Mouse (Mus musculus): ENCODE data around the gene Hipk2.

The Hipk2 gene

GRCm38 (mm10) chr6:38833721-38834120 is 42.2 kb downstream of the Hipk2 start:
- DNase-seq (ENCODE audit: low spot score in 2 of 2) = no peak

- DNase-seq (ENCODE audit: low spot score in 2 of 2) = no peak
Measured at GRCm38 (mm10) chr6:38829452-38829851, 46.5 kb downstream of the Hipk2 start.

GRCm38 (mm10) chr6:38828211-38828610 is 47.8 kb downstream of the Hipk2 start:
- DNase-seq (ENCODE audit: low spot score in 2 of 2) = no peak

- DNase-seq (ENCODE audit: low spot score in 2 of 2) = no peak
Measured at GRCm38 (mm10) chr6:38827435-38827834, 48.5 kb downstream of the Hipk2 start.

- no peak for DNase-seq (ENCODE audit: low spot score in 2 of 2)
Measured at GRCm38 (mm10) chr6:38826857-38827256, 49.1 kb downstream of the Hipk2 start.

- no peak for DNase-seq (ENCODE audit: low spot score in 2 of 2)
Measured at GRCm38 (mm10) chr6:38825886-38826285, 50.1 kb downstream of the Hipk2 start.

GRCm38 (mm10) chr6:38823827-38824226 is 52.1 kb downstream of the Hipk2 start:
- DNase-seq (ENCODE audit: low spot score in 2 of 2) = no peak

- DNase-seq (ENCODE audit: low spot score in 2 of 2) = no peak
Measured at GRCm38 (mm10) chr6:38823164-38823563, 52.8 kb downstream of the Hipk2 start.

GRCm38 (mm10) chr6:38821686-38822085 is 54.3 kb downstream of the Hipk2 start:
- no peak for DNase-seq (ENCODE audit: low spot score in 2 of 2)

- no peak for DNase-seq (ENCODE audit: low spot score in 2 of 2)
Measured at GRCm38 (mm10) chr6:38820862-38821261, 55.1 kb downstream of the Hipk2 start.

- DNase-seq (ENCODE audit: low spot score in 2 of 2) = no peak
Measured at GRCm38 (mm10) chr6:38816216-38816615, 59.7 kb downstream of the Hipk2 start.

- DNase-seq (ENCODE audit: low spot score in 2 of 2) = peak in 1 of 2 experiments; percentile 26
Measured at GRCm38 (mm10) chr6:38815582-38815981, 60.4 kb downstream of the Hipk2 start.

GRCm38 (mm10) chr6:38814690-38815089 is 61.3 kb downstream of the Hipk2 start:
- DNase-seq (ENCODE audit: low spot score in 2 of 2) = no peak

GRCm38 (mm10) chr6:38811459-38812145 is 64.4 kb downstream of the Hipk2 start:
- DNase-seq (ENCODE audit: low spot score in 2 of 2) = no peak

- DNase-seq (ENCODE audit: low spot score in 2 of 2) = no peak
Measured at GRCm38 (mm10) chr6:38810121-38810475, 65.9 kb downstream of the Hipk2 start.

- no peak for DNase-seq (ENCODE audit: low spot score in 2 of 2)
Measured at GRCm38 (mm10) chr6:38809396-38810120, 66.4 kb downstream of the Hipk2 start.

- DNase-seq (ENCODE audit: low spot score in 2 of 2) = no peak
Measured at GRCm38 (mm10) chr6:38808317-38808716, 67.6 kb downstream of the Hipk2 start.

GRCm38 (mm10) chr6:38806963-38807445 is 69.0 kb downstream of the Hipk2 start:
- DNase-seq (ENCODE audit: low spot score in 2 of 2) = no peak

GRCm38 (mm10) chr6:38805612-38806011 is 70.4 kb downstream of the Hipk2 start:
- DNase-seq (ENCODE audit: low spot score in 2 of 2) = no peak

- DNase-seq (ENCODE audit: low spot score in 2 of 2) = no peak
Measured at GRCm38 (mm10) chr6:38801252-38801651, 74.7 kb downstream of the Hipk2 start.

- DNase-seq (ENCODE audit: low spot score in 2 of 2) = no peak
Measured at GRCm38 (mm10) chr6:38797548-38797947, 78.4 kb downstream of the Hipk2 start.

- DNase-seq (ENCODE audit: low spot score in 2 of 2) = no peak
Measured at GRCm38 (mm10) chr6:38796993-38797392, 79.0 kb downstream of the Hipk2 start.

GRCm38 (mm10) chr6:38796388-38796787 is 79.6 kb downstream of the Hipk2 start:
- DNase-seq (ENCODE audit: low spot score in 2 of 2) = no peak

Measured in frontal cortex, postnatal 36 days (tissue).